Mouse (Mus musculus) kidney, adult 11 months (tissue): ENCODE measurements around the gene H1fx.
"Not testable (repeated sequence)": the region's sequence is repeated elsewhere in the genome, so short reads cannot be mapped to it uniquely, and the experiment has no call there.

Source experiments
- DNase-seq: peaks from one replicate; pipeline ENCODE4 v3.0.0; 2022

The H1fx gene

DNA sequence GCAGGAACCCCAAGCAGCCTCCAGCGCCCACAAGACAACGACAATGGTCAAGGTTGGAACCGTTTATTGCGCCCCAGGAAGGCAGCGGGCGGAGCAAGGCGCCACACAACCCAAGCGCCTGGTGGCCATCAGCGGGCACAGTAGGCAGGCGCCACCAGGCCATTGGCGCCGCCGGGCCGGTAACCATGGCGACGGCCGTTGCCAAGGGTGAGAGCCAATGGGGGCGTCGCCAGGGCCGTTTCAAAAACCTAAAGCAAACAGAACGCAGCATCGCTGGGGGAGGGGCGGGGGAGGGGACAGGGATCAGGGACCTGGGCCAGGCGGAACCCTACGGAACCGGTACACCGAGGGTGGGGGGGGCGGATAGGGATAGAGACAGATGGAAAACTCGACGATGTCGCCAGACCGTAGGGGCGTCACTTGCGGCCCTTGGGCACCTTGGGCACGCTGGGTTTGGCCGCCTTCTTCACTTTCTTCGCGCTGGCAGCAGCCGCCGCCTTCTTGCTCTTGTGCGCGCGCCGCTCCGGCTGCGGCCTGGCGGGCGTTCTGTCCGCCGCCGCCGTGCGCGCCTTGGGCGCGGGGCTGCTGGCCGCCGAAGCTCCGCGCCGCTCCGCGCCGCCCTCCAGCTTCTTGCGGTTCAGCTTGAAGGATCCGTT is 935 bp downstream of the H1fx start:
- no peak for DNase-seq

DNA sequence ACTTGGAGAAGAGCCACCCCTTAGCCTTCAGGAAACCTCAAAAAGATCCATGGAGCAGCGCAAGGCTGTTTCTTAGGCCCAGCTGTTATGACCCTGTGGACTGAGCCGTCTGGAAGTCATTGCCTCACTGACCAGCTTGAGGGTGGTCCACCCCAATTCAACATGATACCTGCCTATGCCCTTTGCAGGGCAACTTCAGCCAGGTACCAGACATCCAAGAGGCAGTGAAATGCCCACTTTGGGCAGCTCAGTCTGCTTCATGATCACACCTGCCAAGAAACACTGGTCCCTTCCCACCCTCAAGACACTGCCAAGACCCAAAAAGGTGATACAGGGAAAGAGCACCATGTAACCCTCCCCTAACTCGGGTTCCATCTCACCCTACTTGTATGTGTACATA is 1.7 kb downstream of the H1fx start:
- DNase-seq = no peak

DNA sequence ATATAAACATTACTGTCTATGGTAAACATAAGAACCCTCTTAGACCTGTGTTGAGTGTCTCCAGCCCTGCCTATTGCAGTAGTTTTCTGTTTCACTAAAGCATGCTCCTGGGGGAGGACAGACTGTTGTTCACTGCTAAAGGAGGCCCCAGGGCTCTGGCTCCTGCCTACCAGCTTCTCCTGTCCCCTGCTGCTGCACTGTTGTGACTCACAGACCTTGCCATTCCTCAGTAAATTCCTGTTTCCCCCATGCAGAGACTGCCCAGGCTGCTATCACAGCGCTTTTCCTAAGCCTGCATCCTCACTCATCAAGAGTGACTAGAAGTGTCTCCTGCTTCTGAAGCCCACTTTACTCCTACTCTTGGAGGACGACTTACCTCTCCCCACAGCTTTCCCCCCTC is 11.4 kb downstream of the H1fx start:
- no peak for DNase-seq

DNA sequence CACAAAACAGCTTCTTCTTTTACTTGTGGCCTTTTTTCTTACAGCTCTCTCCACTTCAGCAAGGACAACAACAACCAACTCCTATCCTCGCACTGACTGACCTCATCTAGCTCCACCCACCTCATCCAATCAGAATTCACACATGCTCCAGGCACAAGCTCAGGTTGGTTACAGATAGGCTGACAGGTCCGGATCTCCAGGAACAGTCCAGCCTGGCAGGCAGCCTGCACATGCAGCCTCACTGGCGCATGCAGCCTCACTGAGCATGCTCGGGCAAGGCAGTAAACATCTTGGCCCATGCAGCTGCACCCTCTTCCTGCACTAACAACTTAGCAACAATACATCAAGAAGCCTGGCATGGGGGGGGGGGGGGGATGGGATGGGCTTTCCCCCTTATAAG is 19.0 kb downstream of the H1fx start:
- DNase-seq = not testable (repeated sequence)

DNA sequence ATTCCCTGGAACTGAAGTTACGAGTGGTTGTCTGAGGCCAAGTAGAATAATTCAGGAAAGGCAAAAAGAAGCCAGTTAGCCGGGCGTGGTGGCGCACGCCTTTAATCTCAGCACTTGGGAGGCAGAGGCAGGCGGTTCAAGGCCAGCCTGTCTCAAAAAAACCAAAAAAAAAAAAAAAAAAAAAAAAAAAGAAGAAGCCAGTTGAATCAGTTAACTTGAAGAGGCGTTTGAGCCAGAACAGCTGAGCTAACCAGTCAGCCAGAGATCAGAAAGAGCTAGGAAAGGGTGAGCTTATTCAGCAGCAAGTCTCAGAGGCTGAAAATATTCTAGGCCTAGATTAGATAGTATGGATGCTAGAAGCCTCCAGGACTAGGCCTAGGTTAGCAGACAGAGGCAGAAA is 39.3 kb downstream of the H1fx start:
- no peak for DNase-seq

DNA sequence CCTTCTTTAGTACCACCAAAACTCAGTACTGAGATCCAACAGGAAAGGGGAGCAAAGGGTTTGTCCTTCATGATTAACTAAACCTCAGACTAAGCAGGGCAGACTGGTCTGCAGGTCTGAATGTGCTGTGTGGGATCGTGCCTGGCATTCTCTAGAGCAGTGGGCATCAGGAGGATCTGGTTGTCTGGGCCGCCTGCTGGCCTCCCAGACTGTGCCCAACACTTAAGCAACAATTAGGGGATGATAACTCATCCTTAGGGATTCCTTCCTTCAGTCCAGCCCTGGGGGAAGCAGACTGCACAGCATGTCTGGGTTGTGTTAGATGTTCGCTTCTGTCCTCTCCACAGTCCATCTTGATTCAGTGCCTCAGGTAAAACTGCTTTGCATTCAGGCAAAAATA is 42.5 kb downstream of the H1fx start:
- no peak for DNase-seq

DNA sequence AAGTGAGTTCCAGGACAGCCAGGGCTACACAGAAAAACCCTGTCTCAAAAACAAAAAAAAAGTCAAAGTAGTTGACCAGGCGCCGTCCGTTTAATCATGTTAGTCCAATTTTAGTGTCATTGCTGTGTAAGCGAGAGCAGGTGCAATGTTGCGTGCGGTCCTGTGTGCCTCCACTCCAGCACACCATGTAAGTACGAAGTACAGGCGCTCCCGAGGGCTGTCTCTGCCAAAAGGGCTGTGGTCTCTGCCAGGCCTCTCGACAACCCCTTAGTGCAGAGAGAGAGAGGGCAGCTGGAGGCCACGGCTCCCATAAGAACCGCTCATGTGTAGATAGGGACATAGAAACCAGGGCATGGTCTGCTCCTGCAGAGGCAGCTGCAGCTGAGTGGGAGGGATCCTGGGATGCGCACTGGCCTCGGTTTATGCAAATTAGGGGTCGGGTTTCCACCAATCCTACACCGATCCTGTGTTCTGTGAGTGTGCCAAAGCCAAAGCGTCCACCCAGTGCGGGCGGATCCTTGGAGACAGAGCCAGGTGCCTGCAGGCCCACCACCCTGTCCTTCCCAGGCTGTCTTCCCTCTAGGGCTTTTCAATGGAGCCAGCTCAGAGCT is 44.2 kb downstream of the H1fx start:
- DNase-seq = peak; percentile 12

DNA sequence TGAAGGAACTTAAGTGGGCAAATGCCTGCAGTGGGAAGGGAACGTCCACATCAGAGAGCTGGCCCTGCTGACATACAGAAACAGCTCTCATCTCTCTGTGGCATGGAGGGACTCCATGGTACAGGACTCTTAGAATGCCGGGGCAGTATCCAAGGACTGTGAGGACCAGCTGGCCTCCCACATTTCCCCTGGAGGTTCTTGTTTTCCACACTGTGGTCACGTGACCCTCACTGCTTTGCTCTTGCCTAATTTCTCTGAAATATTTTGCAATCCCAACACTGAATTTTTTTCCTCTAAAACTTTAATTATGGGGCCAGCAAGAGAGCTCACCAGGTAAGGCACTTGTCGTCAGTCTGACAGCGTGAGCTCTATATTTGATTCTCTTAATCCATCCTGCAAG is 46.4 kb downstream of the H1fx start:
- DNase-seq = no peak
